Mouse (Mus musculus): ENCODE data around the gene Catip. TPM values are rescaled to one million over a fixed set of nuclear protein-coding genes. Genes with fewer than 3 reads are reported as not detected.

The Catip gene
- polyA plus RNA-seq, 1 experiment from 2014 or later: 0.50 TPM

- Histone ChIP-seq H3K4me1 (ENCODE audit: control insufficient read depth, insufficient read depth, low read length) (no peaks in the 10 kb centered on the region), H3K27me3 (replicated peaks; ENCODE audit: control insufficient read depth, insufficient read depth, low read length) (no peaks in the 10 kb centered on the region), H3K36me3 (ENCODE audit: control insufficient read depth, insufficient read depth, low read length) (no peaks in the 10 kb centered on the region), H3K9me3 (ENCODE audit: control insufficient read depth, low read length) (no peaks in the 10 kb centered on the region), H3K4me3 (ENCODE audit: low read length) (no peak overlapping the region), H3K9ac (ENCODE audit: low read depth, low read length) (no peak overlapping the region), H3K27ac (ENCODE audit: low read length) (no peak overlapping the region), H3K4me2 (ENCODE audit: low read depth, low read length) (no peak overlapping the region)
- no peak for ATAC-seq
- 70% methylated on average over 10 of the region's 10 CpGs for WGBS
Observed at GRCm38 (mm10) chr1:74375561-74375960, 13.7 kb downstream of the Catip start.

GRCm38 (mm10) chr1:74376396-74376795 lies 14.5 kb downstream of the Catip start:
- Histone ChIP-seq H3K4me3 (ENCODE audit: low read length) (no peak overlapping the region), H3K4me2 (ENCODE audit: low read depth, low read length) (no peak overlapping the region), H3K27me3 (replicated peaks; ENCODE audit: control insufficient read depth, insufficient read depth, low read length) (no peaks in the 10 kb centered on the region), H3K9me3 (ENCODE audit: control insufficient read depth, low read length) (no peaks in the 10 kb centered on the region), H3K36me3 (ENCODE audit: control insufficient read depth, insufficient read depth, low read length) (no peaks in the 10 kb centered on the region), H3K9ac (ENCODE audit: low read depth, low read length) (no peak overlapping the region), H3K27ac (ENCODE audit: low read length) (no peak overlapping the region), H3K4me1 (ENCODE audit: control insufficient read depth, insufficient read depth, low read length) (no peaks in the 10 kb centered on the region)
- WGBS: 88% methylated on average over 4 of the region's 4 CpGs
- no peak for ATAC-seq

- 77% methylated on average over 7 of the region's 7 CpGs for WGBS
- Histone ChIP-seq H3K27ac (ENCODE audit: low read length) (no peak overlapping the region), H3K36me3 (ENCODE audit: control insufficient read depth, insufficient read depth, low read length) (no peaks in the 10 kb centered on the region), H3K9ac (ENCODE audit: low read depth, low read length) (no peak overlapping the region), H3K4me3 (ENCODE audit: low read length) (no peak overlapping the region), H3K27me3 (replicated peaks; ENCODE audit: control insufficient read depth, insufficient read depth, low read length) (no peaks in the 10 kb centered on the region), H3K4me1 (ENCODE audit: control insufficient read depth, insufficient read depth, low read length) (peaks cover 4% of the 10 kb centered on the region; the same call in 1 of the 2 replicates), H3K4me2 (ENCODE audit: low read depth, low read length) (no peak overlapping the region), H3K9me3 (ENCODE audit: control insufficient read depth, low read length) (no peaks in the 10 kb centered on the region)
- ATAC-seq: no peak
Observed at GRCm38 (mm10) chr1:74379058-74379504, 17.2 kb downstream of the Catip start.

- H3K4me2 ChIP-seq (ENCODE audit: low read depth, low read length): no peak overlapping the region
- H3K4me3 ChIP-seq (ENCODE audit: low read length): no peak overlapping the region
- H3K27ac ChIP-seq (ENCODE audit: low read length): no peak overlapping the region
- no peak overlapping the region for H3K9ac ChIP-seq (ENCODE audit: low read depth, low read length)
- H3K27me3 ChIP-seq (replicated peaks; ENCODE audit: control insufficient read depth, insufficient read depth, low read length): no peaks in the 10 kb centered on the region
- peaks cover 7% of the 10 kb centered on the region; the same call in 1 of the 2 replicates for H3K4me1 ChIP-seq (ENCODE audit: control insufficient read depth, insufficient read depth, low read length)
- no peaks in the 10 kb centered on the region for H3K9me3 ChIP-seq (ENCODE audit: control insufficient read depth, low read length)
- no peak for ATAC-seq
- 84% methylated on average over 5 of the region's 5 CpGs for WGBS
- no peaks in the 10 kb centered on the region for H3K36me3 ChIP-seq (ENCODE audit: control insufficient read depth, insufficient read depth, low read length)
Observed at GRCm38 (mm10) chr1:74380484-74380883, 18.6 kb downstream of the Catip start.

- ATAC-seq: no peak
Observed at GRCm38 (mm10) chr1:74381588-74382021, 19.7 kb downstream of the Catip start.

GRCm38 (mm10) chr1:74383385-74383784 lies 21.5 kb downstream of the Catip start:
- WGBS: 75% methylated on average over 13 of the region's 13 CpGs
- Histone ChIP-seq H3K9ac (ENCODE audit: low read depth, low read length) (no peak overlapping the region), H3K4me2 (ENCODE audit: low read depth, low read length) (no peak overlapping the region), H3K27me3 (replicated peaks; ENCODE audit: control insufficient read depth, insufficient read depth, low read length) (no peaks in the 10 kb centered on the region), H3K4me3 (ENCODE audit: low read length) (no peak overlapping the region), H3K36me3 (ENCODE audit: control insufficient read depth, insufficient read depth, low read length) (no peaks in the 10 kb centered on the region), H3K4me1 (ENCODE audit: control insufficient read depth, insufficient read depth, low read length) (peaks cover 12% of the 10 kb centered on the region), H3K9me3 (ENCODE audit: control insufficient read depth, low read length) (no peaks in the 10 kb centered on the region), H3K27ac (ENCODE audit: low read length) (no peak overlapping the region)
- no peak for ATAC-seq

More at GRCm38 (mm10) chr1:74381588-74382021, 19.7 kb downstream of the Catip start:
- Histone ChIP-seq H3K4me1 (ENCODE audit: control insufficient read depth, insufficient read depth, low read length) (peaks cover 7% of the 10 kb centered on the region; the same call in 1 of the 2 replicates), H3K4me2 (ENCODE audit: low read depth, low read length) (no peak overlapping the region), H3K36me3 (ENCODE audit: control insufficient read depth, insufficient read depth, low read length) (no peaks in the 10 kb centered on the region), H3K4me3 (ENCODE audit: low read length) (no peak overlapping the region), H3K27me3 (replicated peaks; ENCODE audit: control insufficient read depth, insufficient read depth, low read length) (no peaks in the 10 kb centered on the region), H3K9me3 (ENCODE audit: control insufficient read depth, low read length) (no peaks in the 10 kb centered on the region), H3K27ac (ENCODE audit: low read length) (no peak overlapping the region), H3K9ac (ENCODE audit: low read depth, low read length) (no peak overlapping the region)
- 90% methylated on average over 10 of the region's 10 CpGs for WGBS

- Histone ChIP-seq H3K4me2 (ENCODE audit: low read depth, low read length) (no peak overlapping the region), H3K4me1 (ENCODE audit: control insufficient read depth, insufficient read depth, low read length) (peaks cover 16% of the 10 kb centered on the region), H3K27ac (ENCODE audit: low read length) (no peak overlapping the region), H3K27me3 (replicated peaks; ENCODE audit: control insufficient read depth, insufficient read depth, low read length) (no peaks in the 10 kb centered on the region), H3K9ac (ENCODE audit: low read depth, low read length) (no peak overlapping the region), H3K4me3 (ENCODE audit: low read length) (no peak overlapping the region), H3K36me3 (ENCODE audit: control insufficient read depth, insufficient read depth, low read length) (no peaks in the 10 kb centered on the region), H3K9me3 (ENCODE audit: control insufficient read depth, low read length) (no peaks in the 10 kb centered on the region)
- 79% methylated on average over 8 of the region's 8 CpGs for WGBS
- ATAC-seq: no peak
Observed at GRCm38 (mm10) chr1:74384525-74384924, 22.6 kb downstream of the Catip start.

- WGBS: 92% methylated on average over 10 of the region's 10 CpGs
- Histone ChIP-seq H3K36me3 (ENCODE audit: control insufficient read depth, insufficient read depth, low read length) (no peaks in the 10 kb centered on the region), H3K27ac (ENCODE audit: low read length) (no peak overlapping the region), H3K27me3 (replicated peaks; ENCODE audit: control insufficient read depth, insufficient read depth, low read length) (no peaks in the 10 kb centered on the region), H3K9me3 (ENCODE audit: control insufficient read depth, low read length) (no peaks in the 10 kb centered on the region), H3K9ac (ENCODE audit: low read depth, low read length) (no peak overlapping the region), H3K4me3 (ENCODE audit: low read length) (no peak overlapping the region), H3K4me1 (ENCODE audit: control insufficient read depth, insufficient read depth, low read length) (peaks cover 20% of the 10 kb centered on the region), H3K4me2 (ENCODE audit: low read depth, low read length) (no peak overlapping the region)
- no peak for ATAC-seq
Observed at GRCm38 (mm10) chr1:74385064-74385463, 23.2 kb downstream of the Catip start.

- no peak overlapping the region for H3K4me3 ChIP-seq (ENCODE audit: low read length)
- ATAC-seq: no peak
- 85% methylated on average over 8 of the region's 8 CpGs for WGBS
- no peaks in the 10 kb centered on the region for H3K9me3 ChIP-seq (ENCODE audit: control insufficient read depth, low read length)
- no peak overlapping the region for H3K9ac ChIP-seq (ENCODE audit: low read depth, low read length)
- H3K27ac ChIP-seq (ENCODE audit: low read length): no peak overlapping the region
- H3K27me3 ChIP-seq (replicated peaks; ENCODE audit: control insufficient read depth, insufficient read depth, low read length): no peaks in the 10 kb centered on the region
- no peak overlapping the region for H3K4me2 ChIP-seq (ENCODE audit: low read depth, low read length)
- peaks cover 24% of the 10 kb centered on the region for H3K4me1 ChIP-seq (ENCODE audit: control insufficient read depth, insufficient read depth, low read length)
- no peaks in the 10 kb centered on the region for H3K36me3 ChIP-seq (ENCODE audit: control insufficient read depth, insufficient read depth, low read length)
Observed at GRCm38 (mm10) chr1:74385531-74385930, 23.6 kb downstream of the Catip start.

- Histone ChIP-seq H3K9ac (ENCODE audit: low read depth, low read length) (peak overlapping the region; percentile 84), H3K4me2 (ENCODE audit: low read depth, low read length) (peak overlapping the region; percentile 68), H3K27me3 (replicated peaks; ENCODE audit: control insufficient read depth, insufficient read depth, low read length) (no peaks in the 10 kb centered on the region), H3K9me3 (ENCODE audit: control insufficient read depth, low read length) (no peaks in the 10 kb centered on the region), H3K4me3 (ENCODE audit: low read length) (peak overlapping the region; percentile 64), H3K27ac (ENCODE audit: low read length) (peak overlapping the region; percentile 100), H3K36me3 (ENCODE audit: control insufficient read depth, insufficient read depth, low read length) (no peaks in the 10 kb centered on the region), H3K4me1 (ENCODE audit: control insufficient read depth, insufficient read depth, low read length) (peaks cover 29% of the 10 kb centered on the region)
- no peak for ATAC-seq
- 49% methylated on average over 7 of the region's 10 CpGs for WGBS
Observed at GRCm38 (mm10) chr1:74386363-74386713, 24.4 kb downstream of the Catip start.
